In the genomic region with DNA sequence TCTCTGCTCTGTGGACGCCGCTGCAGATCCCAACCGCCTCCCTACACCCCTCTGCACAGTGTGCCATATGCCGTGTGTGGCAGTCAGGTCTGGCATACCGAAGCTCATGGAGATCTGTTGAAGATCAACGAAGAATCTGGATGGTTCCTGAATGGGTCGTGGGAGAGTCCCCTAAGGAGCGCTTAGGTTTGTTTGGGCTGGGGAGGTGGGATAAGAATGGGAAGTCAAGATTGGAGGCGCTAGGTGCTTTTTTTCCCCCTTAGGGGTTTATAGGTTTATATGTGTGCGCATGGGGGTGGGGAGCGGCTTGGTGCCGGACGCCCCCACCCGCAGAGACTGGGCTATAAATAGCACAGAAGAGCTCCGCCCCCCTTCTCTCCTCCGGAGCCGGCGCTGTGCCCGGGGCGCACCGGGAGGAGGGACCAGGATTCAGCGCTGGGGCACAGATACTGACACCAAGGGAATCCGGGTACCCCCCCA, we compare ENCODE assay signal across 9 mouse cellular contexts. TPM values are rescaled to one million over a fixed set of nuclear protein-coding genes. Genes with fewer than 3 reads are reported as not detected.
DNase-seq lines count a peak whose midpoint lies in the region; ATAC-seq lines count a peak whose summit lies in the region.
"Had no signal": no experiment of that assay in that cellular context is flagged by ENCODE, and none has a peak within 500 bp of the region (broad histone marks: within the 10 kb centered on the region; RNA-seq: fewer than 3 reads in every experiment).

A gene (plus strand): TSS at position 409 of the 480 bp plus-strand sequence.

- H3K9ac ChIP-seq in intestine, embryonic 15.5 days = peak within 1 kb of the TSS; percentile 67
- peak within 1 kb of the TSS; percentile 61 for H3K9ac ChIP-seq in limb, embryonic 11.5 days (ENCODE audit: low read length)
- peak within 1 kb of the TSS; percentile 72 for H3K9ac ChIP-seq in neural tube, embryonic 12.5 days

- intact Hi-C loops in gastrocnemius, postnatal 14 days (cut with DNase I; ENCODE audit: low total_unique reads) = loop anchor here (5.0 kb wide), 1 partner anchor 36 kb away; no protein-coding TSS in a partner anchor

- peak within 1 kb of the TSS; percentile 67; the same call in 1 of the 2 replicates for H3K27ac ChIP-seq in intestine, embryonic 15.5 days
- H3K27ac ChIP-seq in limb, embryonic 11.5 days (replicated peaks; ENCODE audit: low read depth, low read length) = no peak within 1 kb of the TSS
- no peak within 1 kb of the TSS for H3K27ac ChIP-seq in neural tube, embryonic 12.5 days

- H3K4me3 ChIP-seq in intestine, embryonic 15.5 days (replicated peaks) = peak within 1 kb of the TSS; percentile 47
- H3K4me3 ChIP-seq in limb, embryonic 11.5 days (ENCODE audit: low read depth, low read length) = peak within 1 kb of the TSS; percentile 49
- H3K4me3 ChIP-seq in neural tube, embryonic 12.5 days = peak within 1 kb of the TSS; percentile 43

- no peaks in the 10 kb centered on the region for H3K36me3 ChIP-seq in intestine, embryonic 15.5 days
- no peaks in the 10 kb centered on the region for H3K36me3 ChIP-seq in limb, embryonic 11.5 days (ENCODE audit: control insufficient read depth, insufficient read depth, low read length)
- no peaks in the 10 kb centered on the region for H3K36me3 ChIP-seq in neural tube, embryonic 12.5 days

- 1% methylated on average over 23 of the region's 23 CpGs for WGBS in intestine, embryonic 15.5 days
- under 1% methylated on average over 20 of the region's 23 CpGs for WGBS in limb, embryonic 11.5 days
- WGBS in neural tube, embryonic 12.5 days = under 1% methylated on average over 23 of the region's 23 CpGs

- H3K4me2 ChIP-seq in intestine, embryonic 15.5 days (replicated peaks) = peak within 1 kb of the TSS; percentile 91
- peak within 1 kb of the TSS; percentile 99 for H3K4me2 ChIP-seq in limb, embryonic 11.5 days (ENCODE audit: low read depth, severe bottlenecking)
- H3K4me2 ChIP-seq in neural tube, embryonic 12.5 days (replicated peaks) = peak within 1 kb of the TSS; percentile 93

- H3K27me3 ChIP-seq in intestine, embryonic 15.5 days (replicated peaks) = peaks cover 36% of the 10 kb centered on the region
- H3K27me3 ChIP-seq in limb, embryonic 11.5 days (ENCODE audit: control insufficient read depth, insufficient read depth, low read length) = peaks cover 10% of the 10 kb centered on the region
- peaks cover 27% of the 10 kb centered on the region for H3K27me3 ChIP-seq in neural tube, embryonic 12.5 days (replicated peaks)

- peak; percentile 26 for DNase-seq in embryo, embryonic 10.5 days (ENCODE audit: low spot score)
- DNase-seq in embryo, embryonic 10 days (ENCODE audit: low spot score) = no peak
- peak; percentile 94 for DNase-seq in cerebellum, adult 9-10 months
- peak; percentile 63 for DNase-seq in gastrocnemius, postnatal 14 days
- DNase-seq in limb, embryonic 11.5 days (ENCODE audit: low spot score) = peak; percentile 48
- no peak for DNase-seq in urinary bladder, postnatal 10 days (ENCODE audit: low spot score)

- peaks cover 37% of the 10 kb centered on the region for H3K4me1 ChIP-seq in intestine, embryonic 15.5 days (replicated peaks)
- H3K4me1 ChIP-seq in limb, embryonic 11.5 days (ENCODE audit: control insufficient read depth, insufficient read depth, low read length) = peaks cover 18% of the 10 kb centered on the region; the same call in 1 of the 2 replicates
- H3K4me1 ChIP-seq in neural tube, embryonic 12.5 days = peaks cover 55% of the 10 kb centered on the region

- H3K9me3 ChIP-seq in intestine, embryonic 15.5 days = no peaks in the 10 kb centered on the region
- H3K9me3 ChIP-seq in limb, embryonic 11.5 days (ENCODE audit: control insufficient read depth, low read length) = no peaks in the 10 kb centered on the region
- no peaks in the 10 kb centered on the region for H3K9me3 ChIP-seq in neural tube, embryonic 12.5 days

- no peak for ATAC-seq in intestine, embryonic 15.5 days
- ATAC-seq in limb, embryonic 11.5 days (ENCODE audit: insufficient number of reproducible peaks, low FRiP score, low TSS enrichment, low read depth) = no peak
- ATAC-seq in neural tube, embryonic 12.5 days (ENCODE audit: low FRiP score, low read depth) = no peak

RNA-seq across cellular contexts. Expression of the gene that starts here (rescaled TPM):
- 1 to 10 TPM in 1 of 2 experiments, under 1 TPM in 1; 0.66 to 1.9 TPM for total RNA-seq in gastrocnemius, postnatal 14 days (2021)
- 1.9 and 2.3 TPM in 2 replicates for polyA plus RNA-seq in intestine, embryonic 15.5 days (2015; fragmentation: Nextera tagmentation; extraction: Ambion mirVana)
- 1.5 and 1.7 TPM in 2 replicates for polyA plus RNA-seq in limb, embryonic 11.5 days (2014; fragmentation: Nextera tagmentation; extraction: Ambion mirVana)
- polyA plus RNA-seq in neural tube, embryonic 12.5 days (2016; fragmentation: Nextera tagmentation; extraction: Ambion mirVana) = 5.3 and 5.6 TPM in 2 replicates
- total RNA-seq: hematopoietic stem cell, adult 5-6 weeks had no signal

Comparison
In these comparisons a context has a peak if more than half of its experiments do, and no peak if none do; other contexts are left out.
1. DNase-seq: peak in embryo, embryonic 10.5 days (single experiment), cerebellum, adult 9-10 months (single experiment), gastrocnemius, postnatal 14 days (single experiment) and limb, embryonic 11.5 days (single experiment); none in embryo, embryonic 10 days (single experiment) and urinary bladder, postnatal 10 days (single experiment).
2. Peak in every context shown above with its lines, with median percentiles within 50 percentile points of each other: H3K4me2 ChIP-seq, H3K4me3 ChIP-seq and H3K9ac ChIP-seq.